Mouse (Mus musculus) embryonic fibroblast, embryonic 13.5 days (primary cell): ENCODE results near the gene Pate3.

Experiments used
- CTCF ChIP-seq: IDR thresholded peaks from 2 replicates; pipeline ENCODE4 v1.5.1; 2011; ENCODE audit warnings: mild to moderate bottlenecking, control low read depth, low read length, moderate library complexity, borderline replicate concordance; ENCODE audit not compliant: insufficient read depth
- POLR2A ChIP-seq: IDR thresholded peaks from 2 replicates; pipeline ENCODE4 v1.6.1; 2011; ENCODE audit warnings: low read depth, mild to moderate bottlenecking, control low read depth, low read length, moderate library complexity

- TF ChIP-seq POLR2A = no peak
- no peak for TF ChIP-seq CTCF
Measured at GRCm38 (mm10) chr9:35611841-35612240, 36.2 kb downstream of the Pate3 start, which contains the start of gene Pate4.
